Mouse (Mus musculus): ENCODE results near the gene Zfp710.

Zfp710 gene

GRCm38 (mm10) chr7:80058405-80059063, 33.9 kb downstream of the Zfp710 start:
- no peaks in the 10 kb centered on the region for H3K27me3 ChIP-seq (ENCODE audit: insufficient read depth, low read length)
- H3K9me3 ChIP-seq (ENCODE audit: low read length): no peaks in the 10 kb centered on the region
- peak overlapping the region; percentile 29; the same call in 1 of the 2 replicates for H3K4me3 ChIP-seq (replicated peaks; ENCODE audit: low read length)
- peaks cover 89% of the 10 kb centered on the region for H3K4me1 ChIP-seq (replicated peaks; ENCODE audit: low read depth, low read length)
- H3K36me3 ChIP-seq (ENCODE audit: insufficient read depth, low read length): peaks cover 84% of the 10 kb centered on the region
- TF ChIP-seq CTCF (conservative IDR thresholded peaks at IDR 0.05; ENCODE audit: low read length): no peak
- no peak for TF ChIP-seq POU5F1 (IDR thresholded peaks at IDR 0.05; ENCODE audit: borderline replicate concordance, low read length)
- TF ChIP-seq NANOG (IDR thresholded peaks at IDR 0.05; ENCODE audit: borderline replicate concordance, low read length): no peak

- Histone ChIP-seq H3K4me1 (replicated peaks; ENCODE audit: low read depth, low read length) (peaks cover 91% of the 10 kb centered on the region), H3K4me3 (replicated peaks; ENCODE audit: low read length) (peak overlapping the region; percentile 29; the same call in 1 of the 2 replicates), H3K27me3 (ENCODE audit: insufficient read depth, low read length) (no peaks in the 10 kb centered on the region), H3K9me3 (ENCODE audit: low read length) (no peaks in the 10 kb centered on the region), H3K36me3 (ENCODE audit: insufficient read depth, low read length) (peaks cover 85% of the 10 kb centered on the region)
- TF ChIP-seq CTCF (conservative IDR thresholded peaks at IDR 0.05; ENCODE audit: low read length) (no peak), NANOG (IDR thresholded peaks at IDR 0.05; ENCODE audit: borderline replicate concordance, low read length) (no peak), POU5F1 (IDR thresholded peaks at IDR 0.05; ENCODE audit: borderline replicate concordance, low read length) (no peak)
These were observed 34.6 kb downstream of the Zfp710 start for GRCm38 (mm10) chr7:80059064-80059838.

GRCm38 (mm10) chr7:80060012-80060778, 35.6 kb downstream of the Zfp710 start:
- TF ChIP-seq CTCF (conservative IDR thresholded peaks at IDR 0.05; ENCODE audit: low read length): no peak
- TF ChIP-seq POU5F1 (IDR thresholded peaks at IDR 0.05; ENCODE audit: borderline replicate concordance, low read length): no peak
- TF ChIP-seq NANOG (IDR thresholded peaks at IDR 0.05; ENCODE audit: borderline replicate concordance, low read length): no peak
- Histone ChIP-seq H3K4me1 (replicated peaks; ENCODE audit: low read depth, low read length) (peaks cover 98% of the 10 kb centered on the region), H3K4me3 (replicated peaks; ENCODE audit: low read length) (no peak overlapping the region), H3K9me3 (ENCODE audit: low read length) (no peaks in the 10 kb centered on the region), H3K27me3 (ENCODE audit: insufficient read depth, low read length) (no peaks in the 10 kb centered on the region), H3K36me3 (ENCODE audit: insufficient read depth, low read length) (peaks cover 92% of the 10 kb centered on the region)

- peaks cover 99% of the 10 kb centered on the region for H3K4me1 ChIP-seq (replicated peaks; ENCODE audit: low read depth, low read length)
These were observed 37.6 kb downstream of the Zfp710 start for GRCm38 (mm10) chr7:80062083-80062826.

GRCm38 (mm10) chr7:80063244-80063643, 38.6 kb downstream of the Zfp710 start:
- Histone ChIP-seq H3K27me3 (ENCODE audit: insufficient read depth, low read length) (no peaks in the 10 kb centered on the region), H3K9me3 (ENCODE audit: low read length) (no peaks in the 10 kb centered on the region), H3K36me3 (ENCODE audit: insufficient read depth, low read length) (peaks cover 85% of the 10 kb centered on the region), H3K4me1 (replicated peaks; ENCODE audit: low read depth, low read length) (peaks cover 99% of the 10 kb centered on the region), H3K4me3 (replicated peaks; ENCODE audit: low read length) (0 out of 2 replicates have a peak overlapping the region, but pooled peaks have one; percentile 35)
- TF ChIP-seq NANOG (IDR thresholded peaks at IDR 0.05; ENCODE audit: borderline replicate concordance, low read length) (no peak), CTCF (conservative IDR thresholded peaks at IDR 0.05; ENCODE audit: low read length) (no peak), POU5F1 (IDR thresholded peaks at IDR 0.05; ENCODE audit: borderline replicate concordance, low read length) (no peak)

More at GRCm38 (mm10) chr7:80062083-80062826, 37.6 kb downstream of the Zfp710 start:
- H3K27me3 ChIP-seq (ENCODE audit: insufficient read depth, low read length): no peaks in the 10 kb centered on the region
- peaks cover 93% of the 10 kb centered on the region for H3K36me3 ChIP-seq (ENCODE audit: insufficient read depth, low read length)
- no peaks in the 10 kb centered on the region for H3K9me3 ChIP-seq (ENCODE audit: low read length)
- H3K4me3 ChIP-seq (replicated peaks; ENCODE audit: low read length): no peak overlapping the region
- no peak for TF ChIP-seq POU5F1 (IDR thresholded peaks at IDR 0.05; ENCODE audit: borderline replicate concordance, low read length)
- TF ChIP-seq NANOG (IDR thresholded peaks at IDR 0.05; ENCODE audit: borderline replicate concordance, low read length): no peak
- no peak for TF ChIP-seq CTCF (conservative IDR thresholded peaks at IDR 0.05; ENCODE audit: low read length)

- Histone ChIP-seq H3K4me3 (replicated peaks; ENCODE audit: low read length) (no peak overlapping the region), H3K27me3 (ENCODE audit: insufficient read depth, low read length) (no peaks in the 10 kb centered on the region)
- TF ChIP-seq NANOG (IDR thresholded peaks at IDR 0.05; ENCODE audit: borderline replicate concordance, low read length): no peak
These were observed 39.5 kb downstream of the Zfp710 start for GRCm38 (mm10) chr7:80063902-80064736.

GRCm38 (mm10) chr7:80065250-80065649, 40.6 kb downstream of the Zfp710 start:
- H3K9me3 ChIP-seq (ENCODE audit: low read length): no peaks in the 10 kb centered on the region
- 0 out of 2 replicates have a peak overlapping the region, but pooled peaks have one; percentile 17 for H3K4me3 ChIP-seq (replicated peaks; ENCODE audit: low read length)
- TF ChIP-seq NANOG (IDR thresholded peaks at IDR 0.05; ENCODE audit: borderline replicate concordance, low read length) (no peak), CTCF (conservative IDR thresholded peaks at IDR 0.05; ENCODE audit: low read length) (no peak), POU5F1 (IDR thresholded peaks at IDR 0.05; ENCODE audit: borderline replicate concordance, low read length) (no peak)
- no peaks in the 10 kb centered on the region for H3K27me3 ChIP-seq (ENCODE audit: insufficient read depth, low read length)
- peaks cover 76% of the 10 kb centered on the region for H3K36me3 ChIP-seq (ENCODE audit: insufficient read depth, low read length)
- H3K4me1 ChIP-seq (replicated peaks; ENCODE audit: low read depth, low read length): peaks cover 98% of the 10 kb centered on the region

More at GRCm38 (mm10) chr7:80063902-80064736, 39.5 kb downstream of the Zfp710 start:
- Histone ChIP-seq H3K4me1 (replicated peaks; ENCODE audit: low read depth, low read length) (peaks cover 97% of the 10 kb centered on the region), H3K36me3 (ENCODE audit: insufficient read depth, low read length) (peaks cover 76% of the 10 kb centered on the region), H3K9me3 (ENCODE audit: low read length) (no peaks in the 10 kb centered on the region)

Measured in E14TG2a.4 (cell line).